Mouse (Mus musculus): Measurements from ENCODE around the gene Ctnnd2. TPM values are rescaled to one million over a fixed set of nuclear protein-coding genes. Genes with fewer than 3 reads are reported as not detected.

Ctnnd2 gene
- total RNA-seq, 1 experiment from 2014 or later = 4.3 TPM

DNA sequence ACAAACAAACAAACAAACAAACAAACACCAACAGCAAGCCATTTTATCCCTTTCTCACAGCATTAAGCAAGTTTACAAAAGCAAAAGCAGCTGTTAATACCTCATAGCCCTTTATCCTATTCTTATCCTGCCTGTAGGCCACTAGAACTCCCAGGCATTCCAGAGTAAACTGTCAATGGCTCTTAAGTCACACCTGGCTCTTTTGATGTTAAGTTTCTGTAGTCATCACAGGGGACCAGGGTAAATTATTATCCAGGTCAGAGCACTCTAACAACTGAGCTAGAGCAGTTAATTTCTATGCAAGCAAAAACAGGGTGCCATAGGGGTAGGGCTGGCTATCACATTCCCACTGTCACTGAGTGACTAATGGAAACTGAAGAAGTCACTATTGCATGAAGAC is 214.1 kb downstream of the Ctnnd2 start:
- no peak for DNase-seq

DNA sequence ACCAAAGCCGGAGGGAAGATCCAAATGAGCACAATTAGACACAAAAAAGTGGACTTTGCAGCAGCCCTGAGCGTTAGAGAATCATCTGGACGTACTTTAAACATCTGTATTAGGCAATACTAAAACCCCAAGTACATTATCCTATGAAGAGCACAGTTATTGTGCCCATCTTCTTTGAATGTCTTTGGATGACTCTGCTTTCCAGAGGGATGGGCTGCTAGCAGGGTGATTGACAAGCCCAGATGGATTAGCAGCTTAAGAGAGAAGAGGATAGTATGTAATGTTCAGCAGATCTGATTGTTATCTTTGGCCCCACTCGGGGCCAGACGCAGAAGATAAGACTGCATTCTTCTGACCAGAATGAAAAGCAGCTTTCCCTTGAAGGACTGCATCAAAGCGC is 214.9 kb downstream of the Ctnnd2 start:
- DNase-seq = no peak

DNA sequence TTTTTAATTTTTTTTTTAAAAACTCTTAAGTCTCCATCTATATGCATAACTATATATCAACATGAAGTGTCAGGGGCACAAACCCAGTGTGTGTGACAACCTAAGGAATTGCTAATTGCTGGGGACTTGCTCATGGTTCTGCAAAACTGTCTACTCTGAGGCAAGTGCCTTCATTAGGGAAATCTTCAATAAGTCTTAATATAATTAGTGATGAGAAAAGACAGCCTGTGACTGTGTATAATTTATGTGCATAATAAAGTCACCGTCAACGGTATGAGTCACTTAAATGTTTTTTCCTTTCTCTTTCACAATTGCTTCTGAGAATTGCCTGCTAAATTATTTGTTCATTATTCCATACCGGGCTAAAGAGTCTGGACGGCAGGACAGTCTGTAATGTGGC is 228.7 kb downstream of the Ctnnd2 start:
- no peak for DNase-seq

DNA sequence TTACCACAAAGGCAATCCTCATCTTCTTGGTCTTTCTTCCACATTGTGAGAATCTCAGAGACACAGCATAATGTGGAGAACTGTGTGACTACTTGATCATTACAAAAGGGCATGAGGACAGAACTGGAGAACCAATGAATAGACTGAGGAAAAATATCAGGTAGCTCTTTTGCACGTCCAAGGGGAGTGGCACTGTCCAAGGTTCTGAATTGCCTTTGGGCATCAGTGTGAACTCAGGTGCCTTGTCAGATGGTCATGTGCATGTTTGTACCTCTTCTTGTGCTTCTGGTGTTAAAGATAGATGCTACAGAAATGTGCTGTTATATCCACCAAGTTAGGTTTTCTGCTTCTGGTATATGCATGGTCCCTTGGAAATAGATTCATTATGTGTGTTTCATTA is 233.9 kb downstream of the Ctnnd2 start:
- DNase-seq = no peak

DNA sequence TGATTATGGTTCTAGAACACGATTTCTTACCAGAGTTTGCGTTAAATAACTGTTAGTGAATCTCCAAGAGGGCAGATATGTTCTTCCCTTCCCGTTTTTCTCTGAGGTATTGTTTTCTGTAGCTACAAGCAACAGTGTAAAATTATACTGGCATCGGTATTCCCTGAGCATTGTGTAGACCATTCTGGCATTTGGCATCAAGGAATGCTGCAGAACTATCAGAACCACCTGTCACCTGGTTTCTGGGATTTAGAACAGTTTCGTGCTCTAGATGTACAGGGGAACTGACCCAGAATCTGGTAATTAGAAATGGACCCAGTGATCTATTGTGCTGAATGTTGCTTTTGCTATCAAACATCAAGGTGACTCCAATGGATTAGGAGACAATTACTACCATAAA is 250.8 kb downstream of the Ctnnd2 start:
- no peak for DNase-seq

DNA sequence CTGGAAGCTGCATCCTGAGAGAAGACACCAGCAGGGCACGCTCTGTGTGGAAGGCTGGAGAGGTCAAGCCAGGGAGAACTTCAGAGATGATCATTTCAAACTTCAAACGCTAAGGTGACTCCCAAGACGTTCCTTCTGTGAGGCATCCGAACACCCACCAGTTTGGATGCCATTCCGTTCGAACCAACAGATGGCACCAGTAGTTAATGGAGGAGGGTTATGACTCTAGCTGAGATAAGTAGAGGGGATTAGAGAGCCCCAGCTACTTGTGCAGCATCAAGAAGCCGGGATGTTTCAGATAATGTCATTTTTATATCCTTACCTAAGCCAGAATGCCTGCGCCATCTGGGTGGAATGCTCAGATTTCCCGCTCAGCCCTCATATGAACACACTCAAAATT is 251.9 kb downstream of the Ctnnd2 start:
- DNase-seq = no peak

DNA sequence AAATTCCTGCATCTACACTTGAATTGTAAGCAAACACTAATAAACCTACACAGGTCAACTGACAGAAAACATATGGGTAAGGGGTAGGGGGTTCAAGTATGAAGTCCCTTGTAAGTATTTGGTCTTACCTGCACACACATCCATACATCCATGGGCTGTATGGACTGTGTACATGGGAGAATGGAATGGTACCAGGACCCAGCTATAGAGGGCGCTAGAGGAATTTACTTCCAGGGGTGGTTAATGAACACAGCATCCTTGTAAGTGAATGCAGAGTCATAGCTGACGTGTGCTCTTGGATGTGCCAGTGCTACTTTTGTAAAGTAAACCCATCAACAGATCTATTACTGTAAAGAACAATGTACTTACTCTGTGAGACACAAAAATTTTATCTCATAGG is 254.9 kb downstream of the Ctnnd2 start:
- no peak for DNase-seq

DNA sequence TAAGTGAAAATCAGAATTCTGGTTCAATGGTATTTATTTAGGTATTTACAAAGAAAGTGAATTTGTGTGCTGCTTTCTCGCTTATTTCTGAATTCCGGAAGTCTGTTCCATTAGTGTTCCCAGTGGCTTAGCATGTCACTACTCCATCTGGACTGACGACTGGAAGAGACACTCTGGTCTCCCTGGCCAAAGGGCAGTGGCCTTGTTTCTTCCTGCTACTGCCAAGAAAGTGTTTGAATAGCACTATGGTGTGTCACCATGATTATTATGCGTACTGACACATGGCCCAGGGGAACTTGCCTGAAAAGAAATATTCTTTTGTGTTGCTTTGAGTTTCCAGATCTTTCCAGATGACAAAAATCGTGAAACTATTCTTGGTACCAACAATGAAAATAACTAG is 266.7 kb downstream of the Ctnnd2 start:
- DNase-seq = no peak

DNA sequence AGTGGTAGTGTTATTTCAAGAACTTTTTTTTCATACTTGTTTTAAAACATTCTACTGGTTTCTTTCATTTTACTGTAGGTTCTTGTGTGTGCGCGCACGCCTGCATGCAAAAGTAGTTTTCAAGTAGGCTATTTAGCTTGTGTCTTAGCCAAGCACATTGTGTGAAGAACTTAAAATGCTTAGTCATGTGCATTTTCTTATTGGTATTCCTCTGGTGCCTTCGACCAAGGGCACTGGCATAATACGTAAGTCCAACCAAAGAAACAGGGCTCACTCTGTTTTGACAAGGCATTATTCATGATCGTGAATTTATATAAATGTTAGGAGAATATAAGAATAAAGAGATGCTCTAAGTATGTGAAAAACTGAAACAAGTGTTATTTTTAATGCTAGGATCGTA is 278.4 kb downstream of the Ctnnd2 start:
- DNase-seq = no peak

DNA sequence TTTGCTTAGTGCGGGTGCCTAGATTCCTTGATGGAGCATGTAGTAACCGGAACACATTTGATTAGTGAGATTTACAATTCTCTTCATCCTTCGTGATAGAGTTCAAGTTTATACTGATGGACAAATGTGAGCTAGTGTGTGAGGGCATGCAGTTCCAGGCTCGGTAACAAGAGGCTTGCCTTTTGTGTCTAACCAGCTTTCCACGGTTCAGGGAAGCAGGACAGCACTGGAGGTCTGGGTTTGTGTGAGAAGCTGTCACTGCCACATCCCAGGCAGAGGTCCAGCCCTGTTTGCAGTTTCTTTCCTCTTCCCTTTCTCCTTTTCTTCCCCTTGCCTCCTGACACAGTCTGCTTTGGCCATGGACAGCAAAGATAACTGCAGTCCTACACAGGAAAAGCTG is 279.5 kb downstream of the Ctnnd2 start:
- no peak for DNase-seq

DNA sequence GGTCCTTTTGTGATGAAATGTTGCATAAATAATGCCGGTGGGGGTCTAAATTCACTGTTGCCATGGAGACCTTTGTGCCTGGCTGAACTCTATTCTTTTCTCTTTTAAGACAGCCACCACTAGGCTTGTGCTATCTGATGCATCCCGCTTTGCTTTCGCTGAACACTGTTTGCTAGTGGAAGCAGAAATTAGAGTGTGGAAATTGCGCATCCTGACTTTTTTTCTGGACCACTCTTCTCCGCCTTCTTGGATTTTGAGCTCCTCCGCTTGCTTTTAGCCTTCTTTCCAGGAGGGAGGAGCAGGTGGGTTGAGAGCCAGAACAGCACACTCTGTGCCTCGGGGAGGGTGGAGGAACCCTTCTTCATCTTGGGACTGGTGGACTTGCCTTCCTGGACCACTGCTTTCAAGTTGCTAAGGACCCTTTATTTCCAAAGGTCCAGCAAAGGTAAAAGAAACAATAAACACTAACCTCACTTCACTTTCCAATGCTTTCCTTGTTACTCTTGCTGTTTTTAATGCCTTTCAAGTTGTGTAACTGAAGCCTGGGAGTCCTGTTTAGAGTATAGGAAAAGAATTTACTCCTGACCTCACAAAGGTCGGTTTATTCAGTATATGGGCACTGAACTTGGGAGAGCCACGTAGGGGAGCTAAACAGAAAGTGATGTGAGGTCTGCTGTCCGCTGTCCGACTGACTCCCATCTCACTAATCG is 285.3 kb downstream of the Ctnnd2 start:
- DNase-seq = no peak

DNA sequence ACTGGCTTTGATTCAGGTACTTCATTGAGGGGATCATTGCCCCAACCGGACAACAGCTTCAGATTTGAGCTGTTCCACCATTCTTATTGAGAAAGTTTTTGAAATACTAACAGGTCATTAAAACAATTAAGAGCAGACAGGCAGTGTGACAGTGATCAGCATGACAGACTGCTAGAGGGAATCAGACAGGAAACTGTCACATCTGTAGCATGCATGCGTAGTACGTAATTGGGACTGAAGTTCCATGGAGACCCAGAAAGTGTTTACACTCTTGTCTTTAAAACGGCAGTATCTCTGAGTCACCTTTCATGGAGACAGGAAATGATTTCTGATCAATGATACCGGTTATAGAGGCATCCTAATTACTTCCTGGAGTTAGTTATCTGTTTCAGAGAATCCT is 286.3 kb downstream of the Ctnnd2 start:
- no peak for DNase-seq

DNA sequence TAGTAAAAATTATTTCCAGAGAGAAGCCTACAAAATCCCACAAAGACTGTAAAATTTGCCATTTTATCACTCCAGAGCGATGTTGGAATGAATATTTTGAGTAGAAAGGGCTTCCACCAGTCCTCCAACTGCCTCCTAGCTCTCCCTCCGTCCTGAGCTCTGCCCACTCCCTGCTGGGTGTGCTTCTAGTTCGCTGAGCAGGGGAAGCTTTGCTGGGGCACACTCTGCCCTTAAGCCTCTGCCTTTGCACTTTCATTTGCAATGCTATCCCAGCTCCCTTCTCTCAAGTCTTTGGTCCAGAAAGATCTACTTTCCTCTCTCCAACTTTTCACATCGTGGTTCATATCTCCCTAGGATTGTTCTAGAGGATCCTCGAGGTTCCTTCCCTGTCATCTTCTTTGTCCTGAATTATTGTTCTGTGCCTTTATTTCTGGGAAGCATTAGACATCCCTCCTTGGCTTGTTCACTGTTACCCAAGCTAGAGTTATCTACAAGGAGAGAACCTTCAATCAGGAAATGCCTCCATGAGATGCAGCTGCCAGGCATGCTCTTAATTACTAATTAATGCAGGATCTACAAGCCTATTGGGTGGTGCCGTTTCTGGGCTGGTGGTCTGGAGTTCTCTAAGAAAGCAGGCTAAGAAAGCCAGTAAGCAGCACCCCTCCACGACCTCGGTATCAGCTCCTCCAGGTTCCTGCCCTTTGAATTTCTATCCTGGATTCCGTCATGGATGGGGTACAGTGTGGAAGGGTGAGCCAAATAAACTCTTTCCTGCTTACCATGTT is 288.1 kb downstream of the Ctnnd2 start:
- DNase-seq = no peak

DNA sequence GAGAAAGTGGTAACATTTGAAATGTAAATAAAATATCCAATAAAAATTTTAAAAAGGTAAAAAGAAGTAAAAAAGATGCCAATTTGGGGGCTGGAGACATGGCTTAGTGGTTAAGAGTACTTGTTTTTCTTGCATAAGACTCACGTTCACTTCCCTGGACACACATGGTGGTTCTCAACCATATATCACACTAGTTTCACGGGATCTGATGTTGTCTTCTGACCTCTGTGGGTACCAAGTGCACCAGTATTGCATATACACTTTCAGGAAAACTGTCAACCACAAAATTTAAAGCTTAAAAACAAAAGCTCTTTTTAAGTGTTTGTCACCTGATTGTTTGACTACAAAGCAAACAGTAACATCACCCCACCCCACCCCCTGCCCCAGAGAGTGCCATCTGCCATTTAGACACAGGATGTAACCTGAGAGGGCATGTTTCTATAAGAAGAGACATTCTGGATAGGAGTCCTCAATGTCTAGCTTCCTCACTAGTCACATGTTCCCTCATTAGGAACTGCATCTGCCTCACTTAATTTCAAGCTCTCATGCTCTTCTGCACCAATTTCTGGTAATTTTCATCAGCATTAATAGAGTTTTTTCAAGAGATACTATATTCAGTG is 290.5 kb downstream of the Ctnnd2 start:
- no peak for DNase-seq

DNA sequence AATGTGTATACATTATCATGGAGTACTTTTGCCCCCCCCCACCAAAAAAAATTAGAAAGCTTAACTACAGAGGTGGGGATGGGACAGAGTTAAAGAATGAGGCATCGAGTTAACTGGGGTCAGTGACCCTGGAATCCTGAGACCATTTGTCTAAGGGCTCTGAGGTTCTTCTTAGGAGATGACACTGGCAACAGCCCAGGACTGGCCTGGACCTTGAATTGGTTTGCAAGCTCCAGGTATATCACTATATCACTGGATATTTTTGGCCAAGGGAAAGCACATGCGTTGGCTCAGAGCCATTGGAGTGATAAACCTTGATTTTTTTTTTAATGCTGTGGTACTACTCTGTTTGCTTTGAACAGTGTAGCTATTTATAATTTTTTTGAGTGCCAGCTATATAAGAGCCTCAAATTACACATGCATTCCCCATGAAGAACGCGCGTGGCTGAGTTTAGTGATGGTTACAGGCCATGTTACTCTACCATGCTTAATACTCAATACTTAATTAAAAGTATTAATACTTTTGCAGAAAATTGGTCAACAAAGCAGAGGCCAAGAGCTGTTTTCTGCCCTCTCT is 291.2 kb downstream of the Ctnnd2 start:
- no peak for DNase-seq

DNA sequence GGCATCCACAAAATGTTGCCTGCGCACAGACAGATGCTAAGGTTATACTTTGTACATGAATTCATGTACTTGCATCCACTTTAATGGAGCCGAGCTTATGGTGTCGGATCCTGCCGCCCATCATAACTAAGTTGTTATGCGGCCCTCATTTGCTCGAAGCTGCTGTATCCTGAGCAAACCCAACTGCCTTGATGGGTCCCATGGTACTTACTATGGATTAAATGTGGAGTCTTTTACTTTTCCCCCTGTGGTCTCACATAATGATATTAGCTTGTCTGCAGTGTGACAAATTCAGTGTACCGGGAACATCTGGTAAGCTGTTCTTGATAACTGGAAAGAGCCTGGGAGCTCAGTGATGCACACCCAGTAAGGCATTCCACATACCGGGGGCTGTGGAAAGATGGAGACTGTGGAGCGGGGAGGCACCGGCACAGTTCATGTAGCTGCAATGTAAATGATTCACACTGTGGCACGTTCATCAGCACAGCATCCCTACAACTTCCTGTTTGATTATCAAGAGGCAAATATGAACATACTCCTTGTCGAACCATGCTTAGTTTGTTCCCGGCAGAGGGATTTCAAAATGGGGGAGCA is 294.7 kb downstream of the Ctnnd2 start:
- DNase-seq = no peak

DNA sequence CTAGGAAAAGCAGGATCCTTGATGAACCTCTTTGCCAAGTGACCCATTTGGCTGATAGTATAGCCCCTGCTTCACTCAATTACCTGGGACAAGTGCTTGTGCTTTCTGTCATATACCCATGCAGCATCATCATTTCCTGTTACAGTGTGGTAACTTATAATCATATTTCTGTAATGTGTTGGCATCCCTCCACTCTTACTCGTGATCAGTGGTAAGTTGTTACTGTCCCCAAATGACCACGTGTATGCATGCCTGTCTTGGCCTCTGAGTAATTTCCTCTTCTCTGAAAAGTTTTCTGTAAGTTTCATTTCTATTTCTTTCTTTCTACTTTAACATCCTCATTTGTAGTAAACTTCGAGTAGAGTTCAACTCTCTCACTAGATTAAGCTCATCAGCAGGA is 296.4 kb downstream of the Ctnnd2 start:
- no peak for DNase-seq

DNA sequence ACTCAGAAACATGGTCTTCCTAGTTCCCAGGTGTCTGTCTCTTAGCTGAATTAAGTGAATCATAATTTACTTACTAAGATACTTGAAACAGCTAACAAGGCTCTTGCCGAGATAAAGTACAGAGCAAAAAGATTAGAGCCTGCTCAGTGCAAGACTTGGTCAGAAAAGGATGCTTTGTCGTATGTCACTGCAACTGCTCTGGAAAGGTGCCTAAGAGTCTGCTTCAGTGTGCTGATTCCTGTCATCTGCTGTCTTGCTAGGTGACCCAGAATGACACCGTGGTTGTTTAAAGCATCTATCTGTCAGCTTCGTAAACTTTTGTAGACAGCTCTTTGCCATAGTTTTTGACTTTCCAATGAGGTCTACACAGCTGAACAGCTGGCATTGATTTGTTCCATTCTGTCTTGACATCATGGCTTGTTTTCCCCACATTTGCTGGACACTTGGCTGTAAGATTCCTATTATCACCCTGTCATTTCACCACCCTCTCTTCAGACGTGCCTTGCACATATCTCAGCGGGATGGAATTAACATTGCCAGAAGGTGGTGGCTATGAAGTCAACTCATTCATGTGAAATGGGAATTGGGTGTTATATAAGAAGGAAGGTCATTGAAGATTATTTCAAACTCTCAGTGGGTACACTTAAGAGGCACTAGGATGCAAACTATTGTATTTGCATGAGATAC is 299.0 kb downstream of the Ctnnd2 start:
- DNase-seq = no peak

DNA sequence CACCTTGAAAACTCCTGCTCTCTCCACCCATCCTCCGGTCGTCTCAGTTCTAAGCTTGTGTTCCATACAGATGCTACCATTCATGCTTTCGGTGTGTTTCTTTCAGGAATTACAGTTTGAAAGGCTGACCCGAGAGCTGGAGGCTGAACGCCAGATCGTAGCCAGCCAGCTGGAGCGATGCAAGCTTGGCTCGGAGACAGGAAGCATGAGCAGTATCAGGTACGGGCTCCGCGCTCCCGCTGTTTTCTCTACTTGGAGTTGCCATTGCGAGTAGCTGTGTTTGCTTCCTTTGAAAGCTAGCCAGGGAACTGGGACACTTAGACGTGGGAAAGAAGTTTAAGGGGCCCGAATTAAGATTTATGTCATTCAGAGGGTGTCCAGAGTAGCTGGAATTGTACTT is 308.3 kb downstream of the Ctnnd2 start:
- DNase-seq = peak; percentile 5

DNA sequence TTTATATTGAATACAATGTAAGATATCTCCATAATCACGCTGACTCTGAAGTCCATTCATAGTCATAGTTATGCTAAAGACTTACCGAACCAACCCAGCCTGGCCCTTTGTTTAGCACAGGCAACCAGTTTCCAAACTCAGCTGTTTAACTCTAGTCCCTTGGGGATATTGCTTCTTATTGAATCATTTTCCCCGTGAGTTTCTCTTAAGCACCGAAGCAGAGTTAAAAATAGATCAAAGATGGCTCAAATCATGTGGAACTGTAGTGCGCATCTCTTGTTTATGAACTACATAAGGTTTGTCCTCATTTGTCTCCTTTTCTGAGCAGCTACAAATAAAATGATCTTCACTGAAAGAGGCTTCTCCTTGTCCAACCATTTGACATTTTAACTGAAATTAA is 334.1 kb downstream of the Ctnnd2 start:
- DNase-seq = no peak

DNA sequence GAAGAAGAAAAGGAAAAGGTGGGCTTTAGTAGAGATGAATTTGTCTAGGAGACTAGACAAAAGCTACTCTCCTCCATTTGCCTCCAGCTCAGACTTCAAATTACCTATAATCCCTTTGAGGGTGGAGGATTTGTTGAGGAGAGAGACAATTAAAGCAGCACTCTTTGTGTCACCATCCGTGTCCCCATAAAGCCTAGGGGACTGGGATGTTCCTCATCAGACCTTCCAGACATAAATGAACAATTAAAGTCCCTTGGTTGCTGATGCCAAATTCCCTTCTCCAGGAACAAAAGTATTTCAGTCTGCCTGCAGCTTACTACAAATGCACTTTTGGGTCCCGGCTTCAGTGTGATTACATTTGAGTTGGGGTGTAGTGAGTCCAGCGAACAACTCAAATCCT is 340.1 kb downstream of the Ctnnd2 start:
- no peak for DNase-seq

DNA sequence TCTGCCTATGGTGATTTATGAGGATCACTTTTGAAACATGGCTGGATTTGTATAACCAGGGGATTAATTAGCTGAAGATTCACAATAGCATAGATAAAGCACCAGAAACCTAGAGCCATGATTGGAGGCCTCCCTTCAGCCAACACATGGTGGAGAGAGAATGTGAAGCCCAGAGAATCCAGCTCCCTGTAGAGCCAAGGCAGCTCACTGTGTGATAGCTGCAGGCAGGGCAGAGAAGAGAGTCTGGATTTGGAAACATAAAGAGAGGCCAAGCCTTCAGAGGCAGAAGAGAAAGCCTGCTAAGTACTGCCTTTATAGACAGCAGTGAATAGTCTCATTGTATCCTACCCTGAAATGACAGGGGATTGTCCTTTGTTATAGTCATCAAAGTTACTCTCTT is 340.7 kb downstream of the Ctnnd2 start:
- DNase-seq = no peak
